Mouse (Mus musculus): Measurements from ENCODE around the gene Fgf16. TPM values are rescaled to one million over a fixed set of nuclear protein-coding genes. Genes with fewer than 3 reads are reported as not detected.

Gene Fgf16
- polyA plus RNA-seq, 1 experiment: 0.14 TPM

Other genes starting within 250 kb of the Fgf16 start
- 6.7 and 23.8 TPM in 2 replicates for gene Atrx, start 165.1 kb downstream of the Fgf16 start, polyA plus RNA-seq (2012; rRNA removed)
- gene Magt1, start 247.6 kb downstream of the Fgf16 start, polyA plus RNA-seq (2012; rRNA removed): 10.3 and 12.6 TPM in 2 replicates